Mouse (Mus musculus) NIH3T3 (cell line): ENCODE results near the gene Mycbp.

Source experiments
- DNase-seq: peaks from one replicate; pipeline ENCODE4 v3.0.0-alpha.2; 2012; ENCODE audit warnings: low read depth

The Mycbp gene

DNA sequence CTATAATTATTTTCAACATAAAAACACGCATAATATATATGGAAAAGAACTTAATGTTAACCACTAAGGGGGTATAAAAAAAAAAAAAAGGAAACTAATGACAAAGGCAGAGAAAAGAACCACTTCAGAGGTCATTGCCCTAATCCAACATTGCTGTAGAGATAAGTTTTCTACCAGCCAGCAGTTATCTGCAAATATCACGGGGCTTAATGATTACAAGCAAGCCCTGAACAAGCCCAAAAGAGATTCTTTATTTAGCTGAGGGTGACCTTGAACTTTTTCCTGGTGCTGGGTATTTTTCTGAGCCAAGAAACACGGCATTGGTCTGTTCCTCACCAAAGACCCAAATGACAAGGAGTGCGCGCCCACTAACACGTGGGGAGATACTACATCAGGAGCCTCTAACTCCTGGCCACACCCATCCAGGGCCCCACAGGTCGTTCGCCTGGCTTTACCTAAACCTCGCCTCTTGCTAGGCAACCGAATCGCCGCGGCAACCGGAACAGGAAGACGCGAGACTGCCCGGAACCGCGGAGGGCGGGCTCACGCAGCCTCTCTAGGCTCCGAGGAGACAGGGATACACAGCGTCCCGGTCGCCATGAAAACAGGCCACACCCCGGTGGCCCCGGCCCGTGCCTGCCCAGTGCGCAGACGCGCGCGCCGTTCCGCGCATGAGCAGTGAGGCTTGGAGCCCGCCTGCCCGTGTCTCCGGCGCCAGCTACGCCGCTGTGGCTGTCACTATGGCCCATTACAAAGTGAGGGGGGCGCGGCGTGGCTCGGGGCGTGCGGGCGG is at the start of gene Mycbp:
Gene Mycbp (plus strand): TSS at position 500 of the 793 bp plus-strand sequence.
- peak; percentile 100 for DNase-seq

DNA sequence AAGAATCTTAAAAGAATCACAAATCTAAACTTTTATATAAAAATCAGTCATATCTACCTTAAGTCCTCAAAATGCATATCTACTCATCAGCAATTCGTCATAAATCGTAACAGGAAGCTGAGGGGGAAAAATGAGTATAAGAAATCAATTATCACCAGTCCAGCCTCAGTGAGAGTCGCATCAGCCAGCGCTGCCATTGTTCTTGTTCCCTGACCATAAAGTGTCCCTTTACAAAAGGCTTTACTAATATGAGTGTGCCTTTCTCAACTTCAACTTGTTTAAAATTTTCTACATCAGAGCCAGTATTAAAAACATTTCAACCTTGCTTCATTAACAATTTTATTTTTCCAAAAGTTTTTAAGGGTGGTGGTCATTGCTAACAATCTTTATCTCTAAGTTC is 47.7 kb upstream of the Mycbp start:
- no peak for DNase-seq

DNA sequence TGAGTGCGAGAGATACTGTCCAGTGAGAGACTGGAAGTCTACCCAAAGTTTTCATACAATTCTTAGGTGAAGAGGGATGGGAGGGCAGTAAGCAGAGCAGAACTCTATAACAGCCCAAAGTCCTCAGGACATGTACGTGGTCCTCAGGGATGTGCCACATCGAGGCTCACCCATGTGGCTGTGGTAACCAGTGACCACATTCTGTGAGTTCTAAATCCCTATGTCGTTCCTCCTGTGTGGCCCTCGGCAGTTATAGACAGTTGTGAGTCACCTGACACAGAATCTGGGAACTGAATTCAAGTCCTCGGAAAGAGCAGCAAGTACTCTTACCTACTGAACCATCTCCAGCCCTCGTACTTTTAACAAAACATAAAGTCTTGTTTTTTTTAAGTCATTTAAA is 46.5 kb upstream of the Mycbp start:
- no peak for DNase-seq

- no peak for DNase-seq
Measured at GRCm38 (mm10) chr4:123859379-123859778, 45.3 kb upstream of the Mycbp start, which contains the start of gene 4933427I04Rik. 4933427I04Rik (plus strand) TSS chr4:123859679.

- DNase-seq = peak; percentile 59
Measured at GRCm38 (mm10) chr4:123859803-123860202, 44.8 kb upstream of the Mycbp start.

GRCm38 (mm10) chr4:123860621-123861020 is 44.0 kb upstream of the Mycbp start:
- DNase-seq = no peak

GRCm38 (mm10) chr4:123893726-123894125 is 10.9 kb upstream of the Mycbp start:
- DNase-seq = no peak

DNA sequence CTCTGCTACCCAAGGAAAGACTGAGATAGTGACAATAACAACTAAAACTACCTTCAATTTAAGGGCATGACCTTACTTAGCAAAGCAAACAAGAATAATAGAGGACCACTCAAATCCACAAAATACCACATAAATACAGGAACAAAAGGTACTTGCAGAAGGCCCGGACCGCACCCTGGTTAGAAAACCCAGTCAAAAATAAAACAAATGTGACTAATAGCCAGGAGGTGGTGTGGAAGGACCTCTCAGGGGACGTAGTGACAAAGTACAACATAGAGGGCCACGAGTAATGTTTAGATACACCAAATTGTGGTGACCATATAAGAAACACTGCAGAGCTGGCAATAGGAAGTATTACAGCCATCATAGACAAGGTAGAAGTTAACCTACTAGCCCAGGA is 10.3 kb upstream of the Mycbp start:
- no peak for DNase-seq

DNA sequence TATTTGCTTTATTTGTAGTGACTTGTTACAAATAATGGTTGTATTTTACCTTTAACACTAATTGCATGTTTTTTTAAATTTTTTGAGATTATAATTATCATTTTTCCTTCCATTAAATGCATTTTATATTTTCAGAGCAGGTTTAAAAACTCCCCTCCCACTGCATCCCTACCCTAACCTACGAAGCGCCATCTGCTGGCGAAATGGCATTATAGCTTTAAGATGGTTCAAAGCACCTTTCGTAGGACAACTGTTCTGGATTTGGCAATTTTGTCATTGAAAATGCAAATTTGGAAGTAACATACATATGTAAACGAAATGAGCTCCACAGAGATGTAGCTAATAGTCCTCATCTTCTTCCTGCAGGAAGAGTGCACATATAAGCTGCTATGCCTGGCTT is 5.9 kb upstream of the Mycbp start:
- peak; percentile 87 for DNase-seq

DNA sequence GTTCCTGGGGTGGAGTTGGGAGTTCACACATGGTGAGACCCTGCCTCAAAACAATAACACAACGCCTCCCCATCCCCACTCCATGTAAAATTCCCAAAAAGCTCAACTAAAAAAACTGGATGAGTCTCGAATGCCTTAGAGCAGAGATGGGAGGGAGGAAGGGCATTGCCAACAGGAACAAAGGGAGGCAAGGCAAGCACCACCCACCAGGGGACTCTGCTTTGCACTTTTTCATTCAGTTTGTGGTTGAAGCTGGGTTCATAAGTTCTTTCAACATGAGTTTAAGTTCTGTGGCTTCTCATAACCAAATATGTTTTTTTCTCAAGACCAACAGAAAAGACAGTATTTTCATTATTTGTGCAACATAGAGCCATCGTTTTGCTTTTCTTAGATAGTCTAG is 1.2 kb upstream of the Mycbp start:
- peak; percentile 39 for DNase-seq

DNA sequence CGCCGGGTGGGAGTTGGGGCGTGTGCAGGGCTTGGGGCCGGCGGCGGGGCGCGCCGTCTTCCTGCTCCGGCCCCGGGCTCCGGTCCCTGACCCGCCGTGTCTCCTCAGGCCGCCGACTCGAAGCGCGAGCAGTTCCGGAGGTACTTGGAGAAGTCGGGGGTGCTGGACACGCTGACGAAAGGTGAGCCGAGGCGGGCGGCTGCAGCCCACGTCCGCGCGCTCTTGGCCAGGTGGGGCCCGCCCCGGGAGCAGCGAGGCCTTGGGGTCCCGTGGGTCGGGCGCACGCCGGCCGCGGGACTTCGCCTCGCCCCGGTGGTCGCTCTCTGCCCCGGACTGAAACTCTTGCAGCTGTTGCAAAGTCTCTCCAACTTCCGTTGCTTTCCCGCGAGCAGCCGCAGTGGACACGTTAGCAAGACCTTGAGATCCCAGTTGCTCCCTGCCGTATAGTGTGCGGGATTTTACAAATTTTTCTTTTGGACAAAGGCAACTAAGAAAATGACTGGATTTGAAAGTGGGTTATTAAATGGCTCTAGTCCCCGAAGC is 565 bp downstream of the Mycbp start:
- peak; percentile 60 for DNase-seq

GRCm38 (mm10) chr4:123911503-123911902 is 6.9 kb downstream of the Mycbp start:
- no peak for DNase-seq

GRCm38 (mm10) chr4:123912431-123912830 is 7.8 kb downstream of the Mycbp start:
- peak; percentile 52 for DNase-seq

- DNase-seq = peak; percentile 100
Measured at GRCm38 (mm10) chr4:123916748-123917547, 12.3 kb downstream of the Mycbp start, which contains the start of gene Rragc. Rragc (plus strand) TSS chr4:123917446.

GRCm38 (mm10) chr4:123917548-123918140 is 13.0 kb downstream of the Mycbp start, which contains the start of gene 4930535I16Rik:
4930535I16Rik (minus strand) TSS chr4:123918022.
- peak; percentile 40 for DNase-seq

GRCm38 (mm10) chr4:123918851-123919250 is 14.2 kb downstream of the Mycbp start:
- no peak for DNase-seq

DNA sequence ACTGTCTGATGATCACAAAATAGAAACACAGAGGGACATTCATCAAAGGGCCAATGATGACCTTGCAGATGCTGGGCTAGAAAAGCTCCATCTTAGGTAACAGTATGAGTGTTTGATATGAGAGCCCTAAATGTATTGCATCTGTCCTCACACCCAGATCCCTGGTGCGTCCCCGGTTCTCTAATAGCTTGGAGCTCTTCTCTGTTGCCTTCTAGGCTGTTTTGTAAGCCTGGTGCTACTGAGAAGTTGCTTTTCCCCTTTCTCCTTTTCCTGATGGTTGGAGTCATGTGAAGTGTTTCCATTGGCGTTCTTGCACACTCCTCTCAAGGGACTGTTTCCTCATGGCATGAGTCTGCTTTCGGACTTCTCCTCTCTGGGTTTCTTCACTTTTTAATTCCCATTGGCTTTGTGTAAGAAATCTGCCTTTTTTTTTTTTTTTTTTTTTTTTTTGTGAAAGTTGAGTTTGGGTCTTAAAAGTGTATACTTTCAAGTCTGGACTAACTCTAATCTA is 16.5 kb downstream of the Mycbp start:
- no peak for DNase-seq

GRCm38 (mm10) chr4:123927961-123928360 is 23.3 kb downstream of the Mycbp start:
- DNase-seq = no peak

GRCm38 (mm10) chr4:123929994-123930393 is 25.4 kb downstream of the Mycbp start:
- peak; percentile 40 for DNase-seq

DNA sequence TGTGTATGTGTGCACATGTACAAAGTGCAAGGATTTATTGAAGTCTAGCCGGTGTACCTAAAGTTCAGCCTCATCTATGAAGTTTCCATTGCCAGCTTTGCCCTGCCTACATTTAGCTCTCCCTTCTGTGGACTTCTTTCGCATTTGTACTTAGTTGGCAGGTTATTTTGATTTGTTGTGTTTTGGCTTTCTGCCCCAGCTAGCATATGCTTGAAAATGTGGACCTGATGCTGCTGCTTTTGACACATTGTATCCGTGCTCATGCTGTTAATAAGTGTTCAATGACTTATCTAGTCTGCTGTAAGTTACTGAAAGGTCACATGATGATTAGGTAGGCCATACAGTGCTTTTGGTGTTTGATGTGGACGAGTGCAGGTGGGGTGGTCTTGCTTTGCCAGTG is 29.7 kb downstream of the Mycbp start:
- no peak for DNase-seq

DNA sequence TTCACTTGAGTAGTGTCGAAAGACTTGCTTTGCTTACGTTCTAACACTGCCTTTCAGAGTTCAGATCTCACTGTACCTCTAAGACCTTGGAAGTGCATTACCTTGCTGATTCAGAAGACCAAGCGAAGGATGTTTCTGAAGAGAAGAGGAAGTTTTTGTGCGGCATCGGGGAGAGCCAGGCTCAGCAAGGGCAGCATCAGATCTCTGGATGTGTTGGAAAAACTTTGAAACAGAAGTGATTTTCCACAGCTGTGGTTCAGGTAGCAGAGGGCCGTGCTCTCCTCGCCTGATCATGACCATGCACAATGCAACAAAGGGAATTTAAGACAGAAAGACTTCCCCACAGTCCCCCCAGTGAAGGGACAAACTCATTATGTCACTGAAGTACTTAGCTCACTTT is 31.4 kb downstream of the Mycbp start:
- DNase-seq = no peak

- peak; percentile 96 for DNase-seq
Measured at GRCm38 (mm10) chr4:123939838-123940237, 35.2 kb downstream of the Mycbp start.
